Mouse (Mus musculus) neutrophil, adult 5-6 weeks (primary cell): ENCODE measurements around the gene 4930404N11Rik. TPM values are rescaled to one million over a fixed set of nuclear protein-coding genes. Genes with fewer than 3 reads are reported as not detected.
A peak's percentile ranks its signal among the peaks of the same experiment; 100 is the strongest.

Experiments
- ATAC-seq: fragments of 151-379, 151-347 bp; 2 replicates; pipeline ENCODE4 v1.8.0; 2017; ENCODE audit warnings: mild to moderate bottlenecking, moderate TSS enrichment; ENCODE audit not compliant: insufficient number of reproducible peaks, poor library complexity, low FRiP score, severe bottlenecking; ENCODE audit errors: extremely low read depth
- total RNA-seq: library from RNA; stranded (forward); fragments of 200-1000 nt; gene quantifications from 2 replicates; pipeline ENCODE4 v1.2.3, GENCODE M21; 2017

The 4930404N11Rik gene
- total RNA-seq, 1 experiment from 2014 or later = 5.5 TPM

- no peak for ATAC-seq
Measured at GRCm38 (mm10) chr10:81362336-81362949, 3.2 kb downstream of the 4930404N11Rik start.

GRCm38 (mm10) chr10:81360721-81361120 lies 4.9 kb downstream of the 4930404N11Rik start:
- no peak for ATAC-seq

- no peak for ATAC-seq
Measured at GRCm38 (mm10) chr10:81358841-81359240, 6.8 kb downstream of the 4930404N11Rik start.

- no peak for ATAC-seq
Measured at GRCm38 (mm10) chr10:81358209-81358608, 7.4 kb downstream of the 4930404N11Rik start.

GRCm38 (mm10) chr10:81356991-81357844 lies 8.4 kb downstream of the 4930404N11Rik start, which contains the start of gene Mfsd12:
Gene Mfsd12 (plus strand): TSS chr10:81357491.
- ATAC-seq = peak; percentile 75

GRCm38 (mm10) chr10:81356352-81356990 lies 9.1 kb downstream of the 4930404N11Rik start:
- peak; percentile 73 for ATAC-seq

- no peak for ATAC-seq
Measured at GRCm38 (mm10) chr10:81355533-81355932, 10.1 kb downstream of the 4930404N11Rik start.

GRCm38 (mm10) chr10:81354738-81355477 lies 10.7 kb downstream of the 4930404N11Rik start:
- no peak for ATAC-seq

GRCm38 (mm10) chr10:81351678-81352291 lies 13.8 kb downstream of the 4930404N11Rik start:
- no peak for ATAC-seq

- peak; percentile 94 for ATAC-seq
Measured at GRCm38 (mm10) chr10:81350351-81351063, 15.1 kb downstream of the 4930404N11Rik start, which contains the start of gene Hmg20b. Gene Hmg20b (minus strand): TSS chr10:81350480.

GRCm38 (mm10) chr10:81349961-81350350 lies 15.7 kb downstream of the 4930404N11Rik start:
- ATAC-seq = no peak

- no peak for ATAC-seq
Measured at GRCm38 (mm10) chr10:81349146-81349545, 16.5 kb downstream of the 4930404N11Rik start.

GRCm38 (mm10) chr10:81346453-81347067 lies 19.1 kb downstream of the 4930404N11Rik start:
- no peak for ATAC-seq

GRCm38 (mm10) chr10:81345162-81345534 lies 20.5 kb downstream of the 4930404N11Rik start:
- ATAC-seq = no peak

- peak; percentile 37 for ATAC-seq
Measured at GRCm38 (mm10) chr10:81344421-81345161, 21.0 kb downstream of the 4930404N11Rik start.

- ATAC-seq = no peak
Measured at GRCm38 (mm10) chr10:81342686-81343505, 22.7 kb downstream of the 4930404N11Rik start, which contains the start of gene Gipc3. Gene Gipc3 (minus strand): TSS chr10:81343266.
